Mouse (Mus musculus) urinary bladder, adult 2 months (tissue): Measurements from ENCODE around the gene Ccdc12. TPM values are rescaled to one million over a fixed set of nuclear protein-coding genes. Genes with fewer than 3 reads are reported as not detected.

Source experiments
- DNase-seq: peaks from one replicate; pipeline ENCODE4 v3.0.0; 2022; ENCODE audit warnings: low spot score
- polyA plus RNA-seq: library from polyadenylated mRNA; depleted of rRNA; stranded (reverse); fragments of >200 nt; gene quantifications from 2 replicates; pipeline ENCODE4 v1.2.3, GENCODE M21; 2012

The Ccdc12 gene
- polyA plus RNA-seq, 1 experiment, result 152 TPM

GRCm38 (mm10) chr9:110645219-110645618, 11.1 kb upstream of the Ccdc12 start:
- no peak for DNase-seq

GRCm38 (mm10) chr9:110649775-110650174, 6.5 kb upstream of the Ccdc12 start:
- DNase-seq, result no peak

DNA sequence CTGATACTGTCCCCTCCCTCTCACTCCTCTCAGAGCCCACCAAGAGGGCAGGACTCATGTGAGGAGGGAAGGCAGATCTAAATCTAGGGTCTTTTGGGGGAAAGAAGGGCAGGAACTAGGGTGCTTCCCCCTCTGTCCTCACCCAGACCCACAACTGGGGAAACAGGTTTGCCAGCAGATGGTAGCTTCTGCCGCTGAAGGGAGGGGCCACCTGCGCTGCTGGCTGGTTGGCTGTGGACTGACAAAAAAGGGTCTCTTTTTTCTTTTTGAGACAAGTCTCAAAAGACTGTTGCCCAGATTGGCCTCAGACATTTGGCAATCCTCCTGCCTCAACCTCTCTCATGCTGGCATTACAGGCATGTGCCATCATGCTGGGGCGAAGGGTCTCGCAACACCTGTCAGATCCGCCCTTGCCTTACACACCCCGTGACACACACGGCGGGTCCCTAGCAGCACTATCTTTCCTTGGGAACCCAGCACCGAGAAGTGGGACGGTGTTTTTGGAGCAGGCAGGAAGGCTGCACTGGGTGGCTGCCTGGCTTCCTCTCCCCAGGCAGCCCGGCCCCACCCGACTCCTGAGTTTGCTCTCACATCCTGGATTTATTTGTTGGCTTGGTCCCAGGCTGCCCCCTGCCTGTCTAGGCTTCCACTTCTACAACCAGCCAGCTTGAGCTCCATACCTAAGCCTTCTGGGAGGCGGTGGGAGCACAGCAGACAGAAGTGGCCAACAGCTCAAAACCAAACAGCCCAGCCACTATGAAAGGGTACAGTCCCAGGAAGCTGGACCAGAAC, 4.2 kb upstream of the Ccdc12 start:
- no peak for DNase-seq

GRCm38 (mm10) chr9:110652963-110653654, 3.2 kb upstream of the Ccdc12 start:
- DNase-seq, result no peak

DNA sequence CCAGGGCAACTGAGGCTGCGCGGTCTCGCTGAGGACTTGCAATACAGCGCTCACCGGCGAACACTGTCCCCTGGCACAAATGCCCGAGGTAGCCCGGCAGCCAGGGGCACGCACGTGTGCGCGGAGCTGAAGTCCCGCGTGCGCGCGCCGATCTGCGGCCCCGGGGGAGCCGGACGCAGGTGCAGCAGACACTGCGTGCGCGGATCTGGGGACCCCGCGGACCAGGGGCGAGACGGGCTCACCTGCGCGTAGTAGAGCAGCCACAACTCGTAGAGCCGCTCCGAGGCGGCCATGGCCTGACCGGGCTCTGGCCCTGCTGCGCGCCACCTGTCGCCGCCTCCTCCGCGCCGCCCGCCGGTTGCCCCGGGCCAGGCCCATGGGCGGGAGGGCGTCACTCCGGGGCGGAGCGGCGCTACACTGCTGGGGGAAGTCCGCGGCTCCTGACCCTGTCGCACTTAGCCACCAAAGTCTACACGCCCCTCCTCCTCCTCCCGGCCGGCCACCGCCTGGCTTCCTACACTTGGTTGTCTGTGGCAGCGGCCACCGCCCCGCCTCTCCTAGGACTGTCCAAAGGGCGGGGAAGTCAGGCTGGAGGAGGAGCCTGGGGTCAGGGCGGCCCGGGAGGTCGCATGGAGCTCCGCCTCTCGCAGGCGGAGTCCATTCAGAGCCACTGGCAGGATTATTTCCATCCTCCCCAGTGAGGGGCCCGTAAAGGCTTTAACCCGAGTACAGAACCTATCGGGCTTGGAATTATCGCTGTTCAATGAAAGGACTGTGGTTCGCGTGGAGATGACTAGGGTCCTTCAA, 2.4 kb upstream of the Ccdc12 start, which contains the start of gene Nbeal2:
Nbeal2 (minus strand) TSS at position 507 of the 807 bp plus-strand sequence.
- peak; percentile 90 for DNase-seq

DNA sequence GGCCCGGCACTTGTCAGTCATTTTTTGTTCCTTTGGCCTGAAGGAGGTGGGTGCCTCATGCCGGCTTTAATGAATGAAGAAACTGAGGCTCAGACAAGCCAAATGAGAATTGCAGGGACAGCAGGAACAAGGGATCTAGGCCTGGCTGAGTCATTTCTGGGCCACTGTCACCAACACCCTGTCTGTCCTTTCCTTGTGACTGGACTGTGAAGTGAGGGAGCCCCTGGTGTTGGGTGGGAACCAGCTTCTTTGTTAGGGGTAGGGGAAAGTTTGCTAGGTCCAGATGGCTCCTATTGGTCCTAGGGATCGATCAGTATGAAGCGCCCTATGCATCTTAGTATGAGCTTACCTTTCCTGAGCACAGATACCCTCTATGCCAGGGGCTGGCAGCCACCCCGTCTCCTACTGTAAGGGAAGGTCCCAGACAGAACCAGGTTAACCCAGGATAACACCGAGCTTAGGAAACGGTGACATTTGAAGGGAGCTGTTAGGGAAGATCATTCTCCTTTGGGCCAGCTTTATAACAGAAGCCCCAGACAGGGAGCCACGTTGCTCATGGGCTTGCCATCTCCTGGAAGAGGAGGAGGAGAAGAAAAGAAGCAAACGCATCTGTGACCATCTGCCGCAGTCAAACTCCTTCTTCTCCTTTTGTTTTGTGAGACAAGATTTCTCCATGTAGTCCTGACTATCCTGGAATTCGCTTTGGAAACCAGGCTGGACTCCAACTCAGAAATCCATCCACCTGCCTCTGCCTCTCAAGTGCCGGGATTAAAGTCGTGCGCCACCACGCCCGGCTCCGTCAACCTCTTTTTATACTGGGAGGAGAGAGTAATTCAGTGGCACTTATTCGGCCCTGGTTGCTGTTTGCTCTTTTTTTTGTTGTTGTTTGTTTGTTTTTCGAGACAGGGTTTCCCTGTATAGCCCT, 1.3 kb upstream of the Ccdc12 start:
- DNase-seq, result no peak

GRCm38 (mm10) chr9:110655651-110656007, 674 bp upstream of the Ccdc12 start:
- DNase-seq, result no peak

GRCm38 (mm10) chr9:110657474-110658078, 1.3 kb downstream of the Ccdc12 start:
- no peak for DNase-seq

DNA sequence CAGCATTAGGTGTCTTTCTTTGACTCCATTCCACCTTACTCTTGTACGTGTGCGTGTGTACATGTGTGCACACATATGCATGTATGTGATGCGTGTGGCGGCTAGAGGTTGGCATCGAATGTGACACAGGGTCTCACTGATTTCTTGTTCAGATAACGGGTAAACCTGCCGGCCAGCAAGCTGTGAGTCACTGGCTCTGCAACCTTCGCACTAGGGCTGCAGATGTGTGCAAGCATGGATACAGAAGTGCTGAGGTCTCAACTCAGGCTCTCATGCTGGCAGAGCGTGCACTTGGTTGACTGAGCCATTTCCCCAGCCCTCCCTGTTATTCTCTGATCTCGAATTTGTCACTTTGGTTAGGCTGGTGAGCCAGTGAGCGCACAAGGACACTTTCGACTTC, 3.2 kb downstream of the Ccdc12 start:
- DNase-seq, result no peak

GRCm38 (mm10) chr9:110660208-110660607, 3.9 kb downstream of the Ccdc12 start:
- no peak for DNase-seq

DNA sequence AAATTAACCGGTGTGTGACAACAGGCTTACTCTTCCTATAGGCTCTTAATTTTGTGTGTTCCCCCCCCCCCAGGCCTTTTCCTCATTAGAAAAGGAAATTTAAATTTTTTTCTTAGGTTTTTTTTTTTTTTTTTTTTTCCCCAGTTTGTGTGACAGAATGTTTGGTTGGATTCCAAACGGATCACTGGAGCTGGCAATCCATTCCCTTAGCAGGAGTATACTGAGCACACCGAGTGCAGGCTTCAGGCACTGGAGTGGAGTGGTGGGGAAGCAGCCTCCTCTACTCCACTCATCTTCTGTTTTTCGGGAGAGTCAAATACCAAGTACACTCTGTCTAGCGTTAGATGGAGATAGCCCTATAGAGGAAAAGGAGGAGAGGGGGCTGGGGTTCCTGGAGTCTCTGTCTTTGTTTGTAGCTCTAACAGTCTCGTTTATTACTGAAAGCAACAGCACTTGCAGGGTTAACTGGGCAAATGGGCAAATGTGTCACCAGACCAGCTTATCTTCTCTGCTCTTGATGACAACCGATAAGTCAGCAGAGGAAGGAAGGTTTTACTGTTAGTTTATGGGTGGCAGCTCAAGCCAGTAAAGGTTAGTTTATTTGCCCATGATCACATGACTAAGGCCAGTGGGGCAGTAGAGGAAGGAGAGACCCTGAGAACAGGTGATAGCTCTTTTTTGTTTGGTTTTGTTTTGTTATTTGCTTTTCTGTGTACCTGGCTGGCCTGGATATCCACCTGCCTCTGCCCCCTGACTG, 4.7 kb downstream of the Ccdc12 start:
- DNase-seq, result no peak

- DNase-seq, result no peak
These were observed 6.5 kb downstream of the Ccdc12 start for GRCm38 (mm10) chr9:110662844-110663243.

GRCm38 (mm10) chr9:110665912-110666311, 9.6 kb downstream of the Ccdc12 start:
- no peak for DNase-seq

GRCm38 (mm10) chr9:110666374-110666773, 10.1 kb downstream of the Ccdc12 start:
- DNase-seq, result no peak

DNA sequence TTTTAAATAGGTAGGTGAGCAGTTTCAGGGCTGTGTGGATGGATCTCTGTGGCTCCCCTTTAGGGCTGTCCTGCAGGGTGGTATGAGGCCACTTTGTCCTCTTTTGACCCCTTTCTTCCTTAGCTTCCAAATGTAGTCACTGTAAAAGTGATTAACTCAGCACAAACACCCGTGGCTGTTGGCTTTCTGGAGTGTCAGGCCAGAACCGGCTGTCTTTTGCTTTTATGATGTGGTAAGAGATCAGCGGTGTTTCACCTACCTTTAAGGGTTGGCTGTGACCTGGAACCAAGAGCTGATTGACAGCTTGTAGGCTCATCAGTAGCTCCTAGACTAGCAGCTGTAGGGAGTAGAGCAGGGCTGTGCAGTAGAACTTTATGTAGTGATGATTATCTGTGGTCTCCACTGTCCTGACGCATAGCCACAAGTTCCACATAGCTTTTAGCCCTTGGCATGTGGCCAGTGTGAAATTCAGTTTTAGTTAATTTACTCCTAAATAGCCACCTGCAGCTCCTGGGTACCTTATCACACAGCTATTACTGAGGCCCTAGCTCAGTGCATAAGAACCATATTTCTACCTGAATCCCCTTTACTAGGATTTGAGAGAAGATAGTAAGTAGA, 11.0 kb downstream of the Ccdc12 start:
- no peak for DNase-seq

- DNase-seq, result no peak
These were observed 12.4 kb downstream of the Ccdc12 start for GRCm38 (mm10) chr9:110668601-110669293.

DNA sequence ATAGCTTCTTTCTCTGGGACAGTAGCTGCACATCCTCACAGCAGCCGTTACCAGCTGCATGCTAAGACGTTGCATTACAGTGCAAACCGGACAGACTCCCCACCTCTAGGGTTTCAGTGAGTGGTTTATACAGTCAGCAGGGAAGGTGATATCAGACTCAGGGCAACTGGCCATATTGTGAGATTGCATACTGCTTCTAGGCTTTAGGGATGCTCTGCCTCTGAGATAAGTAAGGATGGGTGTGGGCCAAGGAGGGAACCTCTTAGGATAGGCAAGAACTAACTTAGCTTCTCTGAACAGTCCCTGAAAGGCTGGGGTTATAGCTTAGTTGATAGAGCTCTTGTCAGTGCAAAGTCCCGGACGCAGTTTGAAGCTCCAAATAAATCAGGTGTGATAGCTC, 13.5 kb downstream of the Ccdc12 start:
- DNase-seq, result no peak

- DNase-seq, result no peak
These were observed 16.3 kb downstream of the Ccdc12 start for GRCm38 (mm10) chr9:110672462-110673106.
